Mouse (Mus musculus) hindbrain, postnatal 0 days (tissue): Measurements from ENCODE around the gene Grk4. TPM values are rescaled to one million over a fixed set of nuclear protein-coding genes. Genes with fewer than 3 reads are reported as not detected.
A peak's percentile ranks its signal among the peaks of the same experiment; 100 is the strongest.

ENCODE experiments used
- ATAC-seq: fragments of 200-750 bp; cut with Nextera tagmentation; 2 replicates; pipeline ENCODE4 v1.8.0; 2017; ENCODE audit warnings: mild to moderate bottlenecking, moderate TSS enrichment, moderate library complexity
- DNase-seq: peaks from one replicate; pipeline ENCODE4 v3.0.0-alpha.2; 2015; ENCODE audit warnings: low spot score
- H3K27ac ChIP-seq: fragments of 300-500 bp; sonication (generic); 2 replicates; pipeline ENCODE4 v1.5.1; 2014; ENCODE audit warnings: mild to moderate bottlenecking
- H3K27me3 ChIP-seq: fragments of 300-500 bp; sonication (generic); 2 replicates; pipeline ENCODE4 v1.6.1; 2014; ENCODE audit warnings: low read length, mixed read lengths; ENCODE audit not compliant: insufficient read depth
- H3K36me3 ChIP-seq: fragments of 300-500 bp; sonication (generic); 2 replicates; pipeline ENCODE4 v1.6.1; 2014; ENCODE audit warnings: low read length, mixed read lengths; ENCODE audit not compliant: insufficient read depth
- H3K4me1 ChIP-seq: fragments of 300-500 bp; sonication (generic); 2 replicates; pipeline ENCODE4 v1.6.1; 2014; ENCODE audit warnings: antibody characterized with exemption, low read length, mixed read lengths; ENCODE audit not compliant: insufficient read depth
- H3K4me2 ChIP-seq: fragments of 300-500 bp; sonication (generic); 2 replicates; pipeline ENCODE4 v1.6.1; 2014; ENCODE audit warnings: low read depth, mild to moderate bottlenecking, low read length, moderate library complexity, mixed read lengths
- H3K4me3 ChIP-seq: fragments of 300-500 bp; sonication (generic); 2 replicates; pipeline ENCODE4 v1.5.1; 2014; ENCODE audit warnings: low read length
- H3K9ac ChIP-seq: fragments of 300-500 bp; sonication (generic); replicated peaks from 2 replicates; pipeline ENCODE4 v1.6.1; 2014; ENCODE audit warnings: mild to moderate bottlenecking, low read length, moderate library complexity, mixed read lengths
- H3K9me3 ChIP-seq: fragments of 300-500 bp; sonication (generic); 2 replicates; pipeline ENCODE4 v1.6.1; 2016; ENCODE audit warnings: low read length, mixed read lengths
- CTCF ChIP-seq: IDR thresholded peaks from 2 replicates; pipeline ENCODE4 v1.5.1; 2016; ENCODE audit warnings: antibody characterized with exemption, control low read depth, low read depth
- WGBS: fragments of 180-500 bp; shearing (Covaris S2); extraction: QIAGEN DNeasy Blood & Tissue Kit; methylation state at CpG from one replicate; pipeline ENCODE4 v1.1.7; 2014; 5-methylcytosine and 5-hydroxymethylcytosine counted together
- polyA plus RNA-seq: library from polyadenylated mRNA; unstranded; fragments of >200 nt; fragmentation: Nextera tagmentation; extraction: Ambion mirVana; gene quantifications from 2 replicates; pipeline ENCODE4 v1.2.1, GENCODE M21; 2015
- total RNA-seq: library from RNA; depleted of rRNA; stranded (reverse); fragments of >200 nt; gene quantifications from 2 replicates; pipeline ENCODE4 v1.2.3, GENCODE M21; 2014

Gene Grk4
- total and polyA plus RNA-seq, 2 experiments from 2014 or later: 2.1 to 5.3 TPM

GRCm38 (mm10) chr5:34660591-34661130, 482 bp downstream of the Grk4 start:
- Histone ChIP-seq H3K27ac (peak overlapping the region; percentile 79), H3K9me3 (no peaks in the 10 kb centered on the region), H3K36me3 (peaks cover 8% of the 10 kb centered on the region), H3K4me3 (peak overlapping the region; percentile 77), H3K4me1 (no peaks in the 10 kb centered on the region), H3K27me3 (no peaks in the 10 kb centered on the region), H3K4me2 (peak overlapping the region; percentile 63), H3K9ac (peak overlapping the region; percentile 67)
- no peak for TF ChIP-seq CTCF
- ATAC-seq (no peak), DNase-seq (no peak)
- under 1% methylated on average over 57 of the region's 57 CpGs for WGBS

- ATAC-seq (no peak), DNase-seq (no peak)
- no peaks in the 10 kb centered on the region for H3K9me3 ChIP-seq
- no peak for TF ChIP-seq CTCF
- H3K27me3 ChIP-seq: no peaks in the 10 kb centered on the region
- no peaks in the 10 kb centered on the region for H3K4me1 ChIP-seq
- H3K4me3 ChIP-seq: no peak overlapping the region
- H3K9ac ChIP-seq: no peak overlapping the region
- H3K36me3 ChIP-seq: no peaks in the 10 kb centered on the region
- WGBS: 83% methylated on average over 4 of the region's 4 CpGs
- no peak overlapping the region for H3K4me2 ChIP-seq
- H3K27ac ChIP-seq: no peak overlapping the region
Measured at GRCm38 (mm10) chr5:34661909-34662308, 1.7 kb downstream of the Grk4 start.

GRCm38 (mm10) chr5:34663231-34663630, 3.1 kb downstream of the Grk4 start:
- ATAC-seq (no peak), DNase-seq (no peak)
- no peaks in the 10 kb centered on the region for H3K4me1 ChIP-seq
- H3K9ac ChIP-seq: no peak overlapping the region
- TF ChIP-seq CTCF: no peak
- H3K4me2 ChIP-seq: no peak overlapping the region
- no peaks in the 10 kb centered on the region for H3K36me3 ChIP-seq
- H3K27me3 ChIP-seq: no peaks in the 10 kb centered on the region
- no peaks in the 10 kb centered on the region for H3K9me3 ChIP-seq
- 92% methylated on average over 2 of the region's 2 CpGs for WGBS
- H3K4me3 ChIP-seq: no peak overlapping the region
- H3K27ac ChIP-seq: no peak overlapping the region

- no peak overlapping the region for H3K4me3 ChIP-seq
- peak; percentile 49 for TF ChIP-seq CTCF
- no peak overlapping the region for H3K27ac ChIP-seq
- H3K9ac ChIP-seq: no peak overlapping the region
- no peak for DNase-seq
- no peaks in the 10 kb centered on the region for H3K36me3 ChIP-seq
- no peak overlapping the region for H3K4me2 ChIP-seq
- no peaks in the 10 kb centered on the region for H3K27me3 ChIP-seq
- no peaks in the 10 kb centered on the region for H3K4me1 ChIP-seq
- no peaks in the 10 kb centered on the region for H3K9me3 ChIP-seq
- WGBS: 83% methylated on average over 2 of the region's 2 CpGs
- no peak for ATAC-seq
Measured at GRCm38 (mm10) chr5:34669493-34669892, 9.3 kb downstream of the Grk4 start.

DNA sequence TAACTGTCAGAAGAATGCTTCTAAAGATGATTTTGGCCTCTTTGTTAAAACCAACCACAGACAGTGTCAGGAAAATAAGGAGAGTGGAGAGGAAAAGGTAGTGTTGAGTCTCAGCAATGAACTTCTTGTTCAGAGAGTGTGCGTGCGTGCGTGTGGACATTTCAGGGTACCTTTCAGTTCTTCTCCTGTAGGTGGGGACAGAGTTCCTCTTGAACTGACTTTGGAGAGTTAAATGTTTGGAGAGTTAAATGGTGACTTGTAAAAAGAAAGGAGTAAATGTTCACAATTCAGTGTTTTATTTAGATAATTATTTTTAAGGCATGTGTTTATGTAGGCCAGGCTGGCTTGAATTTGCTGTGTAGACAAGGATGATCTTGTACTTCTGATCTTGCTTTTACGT, 10.1 kb downstream of the Grk4 start:
- Histone ChIP-seq H3K27me3 (no peaks in the 10 kb centered on the region), H3K9ac (no peak overlapping the region), H3K27ac (no peak overlapping the region), H3K4me3 (no peak overlapping the region), H3K9me3 (no peaks in the 10 kb centered on the region), H3K4me1 (no peaks in the 10 kb centered on the region), H3K4me2 (no peak overlapping the region), H3K36me3 (no peaks in the 10 kb centered on the region)
- 77% methylated on average over 4 of the region's 4 CpGs for whole genome bisulfite sequencing
- ATAC-seq: no peak
- TF ChIP-seq CTCF: peak; percentile 64
- peak; percentile 22 for DNase-seq

DNA sequence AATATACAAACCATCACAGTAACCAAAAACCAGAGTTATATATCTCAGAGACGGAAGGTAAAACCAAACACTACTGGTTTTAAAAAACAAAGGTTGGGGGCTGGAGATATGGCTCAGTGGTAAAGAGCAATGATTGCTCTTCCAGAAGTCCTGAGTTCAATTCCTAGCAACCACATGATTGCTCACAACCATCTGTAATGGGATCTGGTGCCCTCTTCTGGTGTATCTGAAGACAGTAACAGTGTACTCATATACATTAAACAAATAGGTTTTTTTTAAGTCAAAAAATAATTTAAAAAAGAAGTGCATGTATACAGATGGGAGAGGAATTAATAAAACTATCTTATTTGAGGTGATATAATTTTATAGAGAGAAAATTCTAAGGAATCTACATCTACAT, 29.7 kb downstream of the Grk4 start:
- TF ChIP-seq CTCF: no peak
- DNase-seq: no peak
- H3K4me2 ChIP-seq: no peak overlapping the region
- ATAC-seq: no peak
- H3K27me3 ChIP-seq: no peaks in the 10 kb centered on the region
- H3K9me3 ChIP-seq: no peaks in the 10 kb centered on the region
- H3K4me3 ChIP-seq: no peak overlapping the region
- 93% methylated on average over 1 of the region's 1 CpGs for WGBS
- H3K4me1 ChIP-seq: no peaks in the 10 kb centered on the region
- H3K36me3 ChIP-seq: no peaks in the 10 kb centered on the region
- H3K9ac ChIP-seq: no peak overlapping the region
- no peak overlapping the region for H3K27ac ChIP-seq

GRCm38 (mm10) chr5:34692782-34693181, 32.6 kb downstream of the Grk4 start:
- Histone ChIP-seq H3K9ac (no peak overlapping the region), H3K27ac (no peak overlapping the region), H3K4me1 (no peaks in the 10 kb centered on the region), H3K4me2 (no peak overlapping the region), H3K9me3 (no peaks in the 10 kb centered on the region), H3K27me3 (no peaks in the 10 kb centered on the region), H3K36me3 (no peaks in the 10 kb centered on the region), H3K4me3 (no peak overlapping the region)
- 72% methylated on average over 2 of the region's 2 CpGs for WGBS
- no peak for TF ChIP-seq CTCF
- no peak for ATAC-seq
- DNase-seq: no peak
